Mouse (Mus musculus) spleen, adult 2 months (tissue): ENCODE results near the gene Zbtb16. TPM values are rescaled to one million over a fixed set of nuclear protein-coding genes. Genes with fewer than 3 reads are reported as not detected.

Experiments used
- DNase-seq, 2 experiments: peaks; one replicate each; pipeline versions ENCODE4 v3.0.0 to v3.0.0-alpha.2; 2012 to 2021; ENCODE audit warnings: low spot score in 2 of 2, low read depth in 1 of 2
- H3K27ac ChIP-seq: fragments of 200-500 bp; 2 replicates; pipeline ENCODE4 v1.5.1; 2012; ENCODE audit warnings: low read length, inconsistent platforms; ENCODE audit not compliant: insufficient read depth
- H3K27me3 ChIP-seq: fragments of 200-500 bp; 2 replicates; pipeline ENCODE4 v1.6.1; 2012; ENCODE audit warnings: mild to moderate bottlenecking, moderate library complexity, low read length, inconsistent platforms; ENCODE audit not compliant: control insufficient read depth, insufficient read depth
- H3K36me3 ChIP-seq: fragments of 200-500 bp; 2 replicates; pipeline ENCODE4 v1.6.1; 2012; ENCODE audit warnings: mild to moderate bottlenecking, low read length, inconsistent platforms; ENCODE audit not compliant: control insufficient read depth, insufficient read depth
- H3K4me1 ChIP-seq: fragments of 200-500 bp; 2 replicates; pipeline ENCODE4 v1.6.1; 2011; ENCODE audit warnings: inconsistent platforms; ENCODE audit not compliant: control insufficient read depth, insufficient read depth, insufficient read length
- H3K4me3 ChIP-seq: fragments of 200-500 bp; 2 replicates; pipeline ENCODE4 v1.5.1; 2011; ENCODE audit warnings: mild to moderate bottlenecking, inconsistent platforms; ENCODE audit not compliant: insufficient read depth, insufficient read length; ENCODE audit errors: extremely low read depth
- CTCF ChIP-seq: fragments of 200-500 bp; IDR thresholded peaks from 2 replicates; pipeline ENCODE4 v1.5.1; 2011; ENCODE audit warnings: mild to moderate bottlenecking, inconsistent platforms; ENCODE audit not compliant: insufficient read depth, insufficient read length, insufficient replicate concordance; ENCODE audit errors: extremely low read depth
- POLR2A ChIP-seq: fragments of 200-500 bp; IDR thresholded peaks from 2 replicates; pipeline ENCODE4 v1.6.1; 2011; ENCODE audit warnings: low read depth, low read length, inconsistent platforms
- WGBS: fragments of 180-500 bp; shearing (Covaris S2); methylation state at CpG from one replicate; pipeline ENCODE4 v1.1.7; 2018; 5-methylcytosine and 5-hydroxymethylcytosine counted together
- polyA plus RNA-seq: library from polyadenylated mRNA; depleted of rRNA; stranded (reverse); fragments of >200 nt; gene quantifications from 2 replicates; pipeline ENCODE4 v1.2.3, GENCODE M21; 2012; rRNA removed

Zbtb16 gene
- polyA plus RNA-seq, 1 experiment = 2.5 TPM

DNA sequence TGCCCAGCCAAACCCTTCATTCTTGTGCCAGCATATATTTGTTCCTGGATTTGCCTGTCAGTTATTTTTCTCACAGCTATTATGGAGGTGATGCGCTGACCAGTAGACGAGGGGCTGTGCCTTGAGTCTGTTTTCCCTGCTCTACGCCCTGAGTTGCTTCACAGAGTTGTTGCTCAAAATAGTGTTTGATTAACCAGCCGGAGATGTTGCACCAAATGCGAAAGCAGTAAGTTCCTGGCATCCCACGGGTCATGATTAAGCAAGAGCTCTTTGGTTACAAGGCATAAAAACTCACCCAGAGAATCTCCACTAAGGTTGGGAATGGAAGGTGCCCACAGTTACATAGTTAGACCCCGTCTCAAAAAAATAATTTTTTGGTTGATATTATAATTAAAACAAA, 229.9 kb downstream of the Zbtb16 start:
- H3K36me3 ChIP-seq = no peaks in the 10 kb centered on the region
- no peak for DNase-seq
- H3K4me3 ChIP-seq = no peak overlapping the region
- H3K27me3 ChIP-seq = no peaks in the 10 kb centered on the region; the same call in 1 of the 2 replicates
- H3K4me1 ChIP-seq = no peaks in the 10 kb centered on the region; the same call in 1 of the 2 replicates
- TF ChIP-seq POLR2A (no peak), CTCF (no peak)
- 88% methylated on average over 7 of the region's 7 CpGs for WGBS
- H3K27ac ChIP-seq = no peak overlapping the region

DNA sequence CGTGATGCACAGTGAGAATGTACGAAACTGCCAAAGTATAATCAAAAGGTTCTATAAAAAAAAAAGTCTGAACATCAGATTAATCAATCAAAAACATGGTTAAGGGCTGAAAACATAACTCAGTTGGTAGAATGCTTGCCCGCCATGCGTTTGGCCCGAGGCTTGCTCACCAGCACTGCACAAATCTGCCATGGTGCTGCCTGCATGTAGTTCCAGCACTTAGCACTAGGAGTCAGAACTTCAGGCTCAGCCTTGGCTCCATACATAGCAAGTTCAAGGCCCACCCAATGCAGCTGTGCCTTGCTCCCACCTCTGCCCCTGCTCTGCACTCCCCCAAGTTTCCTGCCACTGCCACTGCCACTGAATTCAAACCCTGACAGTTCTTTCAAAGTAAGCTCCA, 230.3 kb downstream of the Zbtb16 start:
- Histone ChIP-seq H3K4me3 (no peak overlapping the region), H3K36me3 (no peaks in the 10 kb centered on the region), H3K4me1 (no peaks in the 10 kb centered on the region; the same call in 1 of the 2 replicates), H3K27me3 (no peaks in the 10 kb centered on the region; the same call in 1 of the 2 replicates), H3K27ac (no peak overlapping the region)
- 91% methylated on average over 5 of the region's 5 CpGs for WGBS
- TF ChIP-seq CTCF (no peak), POLR2A (no peak)
- DNase-seq = no peak

DNA sequence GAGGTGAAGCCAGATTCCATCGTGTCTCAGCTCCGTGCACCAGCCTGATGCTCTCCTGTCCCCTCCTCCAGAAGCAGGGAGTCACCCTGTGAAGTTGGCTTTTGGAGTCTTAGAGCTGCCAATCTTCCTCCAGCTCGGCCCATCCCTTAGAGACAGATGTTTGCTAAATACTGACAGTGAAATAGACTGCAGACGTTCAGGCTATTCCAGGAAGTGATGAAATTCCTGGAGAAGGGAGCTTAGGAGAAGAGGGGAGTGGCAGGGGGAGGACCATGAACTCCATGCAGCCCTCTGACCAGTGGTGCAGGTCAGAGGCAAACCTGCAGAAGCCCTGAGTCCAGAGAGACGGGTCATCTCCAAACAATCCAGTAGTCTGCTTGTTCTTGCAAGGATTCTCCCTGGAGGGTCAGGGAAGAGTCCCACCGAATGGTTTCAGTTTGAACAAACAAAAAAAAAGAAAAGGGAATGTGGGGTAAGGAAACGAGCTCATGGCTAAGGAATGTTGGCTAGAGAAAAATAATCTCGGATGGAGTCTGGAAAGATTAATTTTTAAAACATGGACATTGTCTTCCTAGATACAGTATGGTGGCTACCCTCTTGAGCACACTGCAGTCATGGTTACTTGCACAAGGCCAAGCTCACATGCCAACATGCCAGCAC, 231.0 kb downstream of the Zbtb16 start, which contains the start of gene Nnmt:
TSS of gene Nnmt (minus strand) at position 215 of the 660 bp plus-strand sequence.
- H3K4me3 ChIP-seq = no peak within 1 kb of the TSS
- H3K36me3 ChIP-seq = no peaks in the 10 kb centered on the region
- no peak within 1 kb of the TSS for H3K27ac ChIP-seq
- TF ChIP-seq CTCF = no peak
- no peak for TF ChIP-seq POLR2A
- H3K4me1 ChIP-seq = no peaks in the 10 kb centered on the region; the same call in 1 of the 2 replicates
- WGBS = 58% methylated on average over 8 of the region's 8 CpGs
- no peaks in the 10 kb centered on the region; the same call in 1 of the 2 replicates for H3K27me3 ChIP-seq
- no peak for DNase-seq

Other genes with a start within 250 kb of the Zbtb16 start
- gene Nnmt, start 231.1 kb downstream of the Zbtb16 start, polyA plus RNA-seq = 0.60 and 0.94 TPM in 2 replicates
- gene Htr3a, start 74.9 kb upstream of the Zbtb16 start, polyA plus RNA-seq = 0.05 TPM in 1 of 2 replicates, not detected in the other
- gene Htr3b, start 128.8 kb upstream of the Zbtb16 start, polyA plus RNA-seq = not detected in 2 replicates
- 12.3 and 15.2 TPM in 2 replicates for gene Usp28, start 149.2 kb upstream of the Zbtb16 start, polyA plus RNA-seq
- gene Zw10, start 219.4 kb upstream of the Zbtb16 start, polyA plus RNA-seq = 7.8 and 8.1 TPM in 2 replicates
- gene Tmprss5, start 245.0 kb upstream of the Zbtb16 start, polyA plus RNA-seq = 0.20 and 0.22 TPM in 2 replicates